Mouse (Mus musculus) cortical plate, adult 2 months (tissue): ENCODE data around the gene Cfap54.

Experiments
- CTCF ChIP-seq: fragments of 200-500 bp; IDR thresholded peaks from 2 replicates; pipeline ENCODE4 v1.5.1; 2011; ENCODE audit warnings: mild to moderate bottlenecking, control low read depth, low read length; ENCODE audit not compliant: insufficient read depth; ENCODE audit errors: extremely low read depth
- POLR2A ChIP-seq: fragments of 200-500 bp; IDR thresholded peaks from 2 replicates; pipeline ENCODE4 v1.6.1; 2011; ENCODE audit warnings: mild to moderate bottlenecking, low read length, control low read depth; ENCODE audit not compliant: insufficient read depth; ENCODE audit errors: extremely low read depth

DNA sequence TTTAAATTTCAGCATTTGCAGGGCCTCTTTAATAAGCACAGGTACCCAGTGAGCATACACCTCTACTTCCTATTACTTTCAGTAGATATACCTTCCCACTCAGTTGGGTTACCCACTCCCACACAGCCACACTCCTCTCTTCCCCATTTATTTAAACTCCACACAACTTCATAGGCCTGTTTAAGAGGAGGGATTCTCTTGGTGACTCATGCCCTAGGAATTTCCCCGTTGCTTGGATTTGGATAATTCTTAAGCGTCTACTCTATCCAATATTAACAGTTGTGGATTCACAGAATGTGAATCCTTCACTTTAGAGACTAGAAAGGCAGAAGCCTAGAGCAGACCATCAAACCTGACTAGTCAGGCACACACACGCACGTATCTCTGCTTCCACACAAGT lies 259.9 kb downstream of the Cfap54 start:
- TF ChIP-seq POLR2A = no peak
- no peak for TF ChIP-seq CTCF
